Mouse (Mus musculus): Measurements from ENCODE around the gene Nol4l.

The Nol4l gene

GRCm38 (mm10) chr2:153543911-153544730, 14.3 kb upstream of the Nol4l start:
- DNase-seq (ENCODE audit: low spot score in 2 of 2) = peak in 1 of 2 experiments; percentile 40

- peak in 1 of 2 experiments; percentile 44 for DNase-seq (ENCODE audit: low spot score in 2 of 2)
These were observed 13.3 kb upstream of the Nol4l start for GRCm38 (mm10) chr2:153542936-153543668.

GRCm38 (mm10) chr2:153538898-153539297, 9.1 kb upstream of the Nol4l start:
- no peak for DNase-seq (ENCODE audit: low spot score in 2 of 2)

- DNase-seq (ENCODE audit: low spot score in 2 of 2) = no peak
These were observed 4.2 kb upstream of the Nol4l start for GRCm38 (mm10) chr2:153533981-153534380.

GRCm38 (mm10) chr2:153530948-153531347, 1.2 kb upstream of the Nol4l start:
- no peak for DNase-seq (ENCODE audit: low spot score in 2 of 2)

- DNase-seq (ENCODE audit: low spot score in 2 of 2) = peak; percentile 31 to 33
These were observed 398 bp downstream of the Nol4l start for GRCm38 (mm10) chr2:153529365-153529781.

GRCm38 (mm10) chr2:153528571-153529364, 1.0 kb downstream of the Nol4l start:
- peak in 1 of 2 experiments; percentile 21 for DNase-seq (ENCODE audit: low spot score in 2 of 2)

GRCm38 (mm10) chr2:153527580-153528531, 1.9 kb downstream of the Nol4l start:
- peak in 1 of 2 experiments; percentile 22 for DNase-seq (ENCODE audit: low spot score in 2 of 2)

- no peak for DNase-seq (ENCODE audit: low spot score in 2 of 2)
These were observed 2.8 kb downstream of the Nol4l start for GRCm38 (mm10) chr2:153526850-153527530.

GRCm38 (mm10) chr2:153525906-153526311, 3.9 kb downstream of the Nol4l start:
- DNase-seq (ENCODE audit: low spot score in 2 of 2) = peak; percentile 60 to 61

GRCm38 (mm10) chr2:153524727-153525126, 5.0 kb downstream of the Nol4l start:
- DNase-seq (ENCODE audit: low spot score in 2 of 2) = no peak

- DNase-seq (ENCODE audit: low spot score in 2 of 2) = no peak
These were observed 6.1 kb downstream of the Nol4l start for GRCm38 (mm10) chr2:153523656-153524055.

- no peak for DNase-seq (ENCODE audit: low spot score in 2 of 2)
These were observed 6.6 kb downstream of the Nol4l start for GRCm38 (mm10) chr2:153523143-153523542.

GRCm38 (mm10) chr2:153522270-153522669, 7.5 kb downstream of the Nol4l start:
- DNase-seq (ENCODE audit: low spot score in 2 of 2) = no peak

GRCm38 (mm10) chr2:153520057-153520456, 9.7 kb downstream of the Nol4l start:
- DNase-seq (ENCODE audit: low spot score in 2 of 2) = no peak

- no peak for DNase-seq (ENCODE audit: low spot score in 2 of 2)
These were observed 12.8 kb downstream of the Nol4l start for GRCm38 (mm10) chr2:153516961-153517360.

- DNase-seq (ENCODE audit: low spot score in 2 of 2) = no peak
These were observed 14.2 kb downstream of the Nol4l start for GRCm38 (mm10) chr2:153515582-153515981.

GRCm38 (mm10) chr2:153514497-153515380, 15.0 kb downstream of the Nol4l start:
- DNase-seq (ENCODE audit: low spot score in 2 of 2) = no peak

GRCm38 (mm10) chr2:153513983-153514382, 15.8 kb downstream of the Nol4l start:
- no peak for DNase-seq (ENCODE audit: low spot score in 2 of 2)
